Mouse (Mus musculus) heart, adult 11 months (tissue): ENCODE data around the gene Ptprd.

ENCODE experiments used
- DNase-seq: peaks from one replicate; pipeline ENCODE4 v3.0.0; 2022

Gene Ptprd

DNA sequence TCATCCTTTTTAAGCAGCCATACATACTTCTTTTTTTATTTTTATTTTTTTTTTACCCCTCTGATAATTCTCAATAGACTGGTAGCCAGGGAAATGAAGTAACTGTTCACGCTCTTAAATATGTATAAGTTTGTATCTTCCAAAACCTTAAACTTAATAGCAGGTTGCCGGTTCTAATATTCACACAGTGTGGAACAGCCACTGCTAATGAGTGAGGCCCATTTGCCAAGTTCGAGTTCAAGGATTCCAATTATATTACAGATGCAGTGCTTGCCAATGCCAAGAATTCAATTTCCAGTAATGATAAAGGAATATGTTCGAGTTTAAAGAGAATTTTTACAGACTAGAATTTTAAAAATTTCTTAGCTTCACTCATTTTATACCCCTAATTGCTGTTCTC lies 322.3 kb downstream of the Ptprd start:
- no peak for DNase-seq

DNA sequence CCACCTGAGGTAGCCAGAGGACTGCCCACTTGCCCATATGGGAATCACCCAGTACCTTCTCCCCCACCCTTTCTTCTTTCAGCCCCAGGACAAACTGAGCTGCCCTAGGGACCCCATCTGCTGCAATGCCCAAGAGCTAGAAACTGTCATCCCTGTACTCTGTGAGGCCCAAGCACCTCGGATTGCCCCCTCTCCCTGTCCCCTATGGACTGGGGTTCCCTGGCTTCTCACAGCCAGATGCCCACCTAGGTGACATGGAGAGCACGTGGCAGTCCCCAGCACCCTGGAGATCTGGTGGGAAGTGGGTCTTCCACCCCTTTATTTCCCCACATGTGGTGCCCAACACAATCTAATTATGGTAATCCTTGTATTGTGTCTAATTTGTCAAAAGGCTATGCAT lies 331.5 kb downstream of the Ptprd start:
- peak; percentile 64 for DNase-seq

DNA sequence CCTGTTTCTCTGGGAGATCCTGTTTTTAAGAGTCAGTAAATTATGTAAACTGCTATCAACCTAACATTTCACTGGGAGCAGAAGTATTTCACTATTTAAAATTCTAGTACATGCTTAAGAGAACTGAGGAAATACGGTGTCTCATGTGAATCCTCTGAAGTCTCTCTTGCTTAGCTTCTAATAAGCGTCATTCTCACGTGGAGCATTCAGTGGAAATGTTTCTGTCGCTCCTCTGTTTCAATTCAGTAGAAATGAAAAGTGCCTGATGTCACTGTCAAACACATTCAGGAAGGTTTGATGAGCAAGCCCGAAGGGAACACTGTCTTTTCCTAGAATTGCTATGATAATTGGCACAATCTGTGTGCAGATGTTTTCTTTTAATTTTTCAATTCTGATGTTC lies 350.5 kb downstream of the Ptprd start:
- DNase-seq, result no peak

DNA sequence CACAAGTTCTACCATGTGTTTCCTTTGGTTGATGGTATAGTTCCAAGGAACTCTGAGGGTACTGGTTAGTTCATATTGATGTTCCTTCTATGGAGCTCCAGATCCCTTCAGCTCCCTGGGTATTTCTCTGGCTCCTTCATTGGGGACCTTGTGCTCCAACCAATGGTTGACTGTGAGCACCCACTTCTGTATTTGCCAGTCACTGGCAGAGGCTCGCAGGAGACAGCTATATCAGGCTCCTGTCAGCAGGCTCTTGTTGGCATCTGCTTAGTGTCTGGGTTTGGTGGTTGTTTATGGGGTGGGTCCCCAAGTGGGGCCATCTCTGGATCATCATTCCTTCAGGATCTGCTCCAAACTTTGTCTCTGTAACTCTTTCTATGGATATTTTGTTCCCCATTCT lies 414.4 kb downstream of the Ptprd start:
- peak; percentile 94 for DNase-seq

DNA sequence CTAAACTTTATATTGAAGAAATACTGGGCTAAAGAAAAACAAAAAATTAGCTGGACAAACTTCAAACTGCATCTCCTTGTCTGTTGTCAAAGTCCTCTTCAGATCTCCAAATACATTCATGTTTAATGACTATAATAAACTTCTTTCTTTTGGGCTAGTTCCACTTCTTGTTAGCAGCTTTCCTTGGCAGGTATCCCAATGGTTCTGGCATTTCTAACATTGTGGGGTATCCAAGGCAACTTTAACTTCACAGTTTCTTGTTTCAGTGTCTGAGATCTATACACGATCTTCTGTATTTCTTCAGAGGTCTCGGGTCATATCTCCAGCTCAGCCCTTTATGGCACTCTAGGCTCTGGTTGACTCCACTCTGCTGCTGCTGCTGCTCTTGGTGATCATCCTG lies 434.5 kb downstream of the Ptprd start:
- DNase-seq, result peak; percentile 6

DNA sequence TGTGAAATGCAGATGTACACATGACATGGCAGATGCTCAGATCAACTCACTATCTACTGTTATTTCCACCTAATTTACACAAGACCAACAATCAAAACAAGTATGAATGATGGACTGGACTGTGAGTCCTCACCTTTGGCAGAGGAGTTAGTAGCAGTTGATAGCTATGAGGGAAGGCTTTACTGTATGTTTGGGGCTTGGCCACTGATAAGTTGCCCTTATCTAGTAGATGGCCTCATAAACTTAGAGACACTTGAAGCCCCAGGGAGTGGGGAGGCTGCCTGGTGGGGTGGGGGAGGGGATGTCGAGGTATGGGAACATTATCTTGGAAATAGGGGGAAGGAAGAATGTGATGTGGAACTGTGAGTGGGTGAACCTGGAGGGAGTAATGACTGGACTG lies 448.0 kb downstream of the Ptprd start:
- peak; percentile 53 for DNase-seq

DNA sequence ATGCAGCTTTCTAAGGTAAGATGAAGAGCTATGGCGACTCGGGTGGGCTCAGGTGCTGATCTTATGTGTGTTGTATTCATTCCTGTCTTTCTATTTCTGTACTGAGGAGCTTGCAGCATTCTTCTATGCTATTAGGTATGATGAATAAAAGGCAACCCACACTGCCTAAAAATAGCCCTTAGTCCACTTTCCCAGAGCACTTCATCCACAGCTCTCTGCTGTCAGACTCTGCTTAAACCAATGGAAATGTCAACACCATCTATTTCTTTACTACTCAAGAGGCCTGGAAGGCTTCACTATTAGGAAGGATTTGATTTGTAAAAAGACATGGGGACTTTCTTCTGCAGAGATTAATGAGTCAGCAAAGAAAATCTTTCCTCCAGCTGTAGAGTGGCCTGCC lies 468.4 kb downstream of the Ptprd start:
- peak; percentile 84 for DNase-seq

DNA sequence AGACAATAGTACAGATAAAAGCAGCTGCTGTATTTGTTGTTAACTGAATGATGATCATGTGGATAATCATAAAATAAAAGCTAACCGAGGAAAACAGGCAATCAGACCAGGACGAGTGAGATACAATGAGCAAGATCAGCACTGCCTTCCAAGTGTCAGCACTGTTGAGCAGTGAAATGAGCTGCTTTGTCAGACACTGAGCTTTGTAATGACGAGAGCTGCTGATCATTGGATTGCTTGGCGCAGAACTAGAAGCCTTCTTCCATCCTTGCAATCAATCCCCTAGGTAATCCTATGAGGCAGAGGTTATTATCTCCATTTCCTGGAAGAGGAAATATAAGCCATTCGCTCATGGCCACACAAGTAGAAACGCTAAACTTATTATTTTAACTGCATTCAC lies 489.9 kb downstream of the Ptprd start:
- no peak for DNase-seq

DNA sequence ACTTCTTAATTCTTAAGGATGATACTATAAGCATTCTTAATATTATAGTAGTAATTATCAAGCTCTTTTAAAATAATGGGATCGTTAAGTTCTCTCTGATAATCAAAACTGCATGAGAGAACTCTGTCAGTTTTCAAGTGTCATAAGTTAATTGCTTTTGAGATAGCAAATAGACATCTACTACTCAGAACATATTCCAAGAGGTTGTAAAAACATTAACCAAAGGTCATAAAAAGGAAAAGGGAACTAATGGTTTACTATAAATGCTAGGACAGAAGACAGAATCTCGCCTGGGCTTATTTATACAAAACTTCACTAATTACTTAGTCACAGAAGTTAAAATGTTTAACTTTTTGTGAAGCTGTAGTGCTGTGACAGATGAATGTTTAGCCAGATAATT lies 494.0 kb downstream of the Ptprd start:
- DNase-seq, result no peak

DNA sequence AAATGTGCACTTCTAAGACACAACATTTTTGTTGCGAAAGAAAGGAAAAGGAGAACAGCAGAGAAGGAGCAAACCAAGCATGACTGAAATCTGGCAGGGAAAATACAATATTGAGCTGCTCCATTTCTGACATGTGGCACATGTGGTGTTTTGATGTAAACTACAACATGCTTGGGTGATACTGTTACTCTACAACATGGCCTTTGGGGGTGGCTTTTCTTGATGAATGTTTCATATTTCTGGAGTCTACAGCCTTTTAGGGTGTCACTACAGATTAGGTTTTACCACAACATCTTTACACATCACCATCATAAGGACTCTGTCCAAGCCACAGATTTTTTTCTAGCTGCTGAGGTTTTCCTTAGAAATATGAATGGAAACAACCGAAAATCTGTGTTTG lies 501.5 kb downstream of the Ptprd start:
- no peak for DNase-seq

DNA sequence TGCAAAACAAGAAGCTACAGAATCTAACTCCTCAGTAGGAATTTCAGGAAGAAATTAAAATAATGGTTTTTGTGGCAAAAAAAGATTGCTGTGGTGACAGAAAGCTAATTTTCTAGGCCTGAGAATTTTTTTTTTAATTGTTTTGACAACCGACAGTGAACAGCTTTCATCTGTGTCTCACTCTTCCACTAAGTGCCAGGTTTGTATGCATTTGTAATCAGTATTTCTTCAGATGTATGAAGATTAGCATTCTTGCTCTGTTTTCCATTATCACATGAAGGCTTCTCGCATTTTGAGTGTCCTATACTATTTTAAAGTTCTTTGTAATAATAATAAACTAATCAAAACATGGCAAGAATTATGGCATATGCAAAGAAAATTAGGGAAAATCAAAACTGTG lies 513.5 kb downstream of the Ptprd start:
- DNase-seq, result no peak

DNA sequence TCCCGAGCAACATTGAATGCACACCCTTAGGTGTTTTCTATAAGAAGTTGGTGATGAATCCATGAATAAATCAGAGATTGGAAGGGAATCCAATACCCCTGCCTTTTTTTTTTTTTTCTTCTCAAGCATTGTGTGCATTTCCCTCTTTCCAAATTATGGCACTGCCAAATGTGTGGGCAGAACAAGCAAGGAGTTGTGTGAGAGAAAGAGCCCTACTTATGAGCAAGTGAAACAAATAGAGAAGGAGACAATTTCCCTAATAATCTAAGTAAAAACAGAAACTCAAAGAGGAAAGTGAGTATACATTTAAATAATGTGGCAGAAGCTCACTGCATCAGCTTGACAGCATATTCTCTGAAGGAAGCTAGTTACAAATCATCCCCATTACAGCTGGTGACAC lies 536.0 kb downstream of the Ptprd start:
- no peak for DNase-seq

DNA sequence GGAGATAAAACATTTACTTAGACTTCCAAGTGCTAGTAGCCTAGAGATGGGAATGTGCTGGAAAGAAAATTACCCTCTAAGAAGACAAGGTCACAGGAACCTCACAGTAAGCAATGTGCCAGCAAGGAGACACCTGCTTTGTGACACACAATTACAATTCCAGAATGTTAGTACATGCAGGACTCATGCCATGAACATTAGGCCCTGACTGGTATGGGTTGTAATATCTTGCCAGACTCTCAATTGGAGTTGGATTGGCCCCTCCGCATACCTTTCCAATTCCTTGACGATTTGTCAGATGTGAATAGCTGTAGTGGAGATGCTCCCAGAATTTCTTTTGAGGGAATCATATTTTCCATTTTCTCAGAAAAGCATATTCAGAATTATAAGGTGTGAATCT lies 547.0 kb downstream of the Ptprd start:
- DNase-seq, result no peak

DNA sequence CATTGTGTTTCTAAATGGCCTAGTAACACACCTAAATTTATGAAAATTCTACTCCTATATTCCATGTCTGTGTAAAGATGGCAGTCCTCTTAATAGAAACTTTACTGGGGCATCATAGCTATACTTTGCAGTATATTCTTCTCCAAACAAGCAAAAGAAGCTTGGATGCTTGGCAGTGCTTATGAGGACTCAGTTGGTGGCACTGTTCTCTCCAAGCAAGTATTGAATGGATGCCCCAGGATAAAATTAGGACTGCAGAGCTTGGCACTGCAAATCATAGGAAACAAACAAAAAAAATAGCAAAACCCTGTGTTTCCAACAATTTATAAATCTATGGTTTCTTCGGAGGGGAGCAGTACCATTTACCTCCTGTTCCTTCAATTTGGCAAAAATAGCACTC lies 549.5 kb downstream of the Ptprd start:
- no peak for DNase-seq

DNA sequence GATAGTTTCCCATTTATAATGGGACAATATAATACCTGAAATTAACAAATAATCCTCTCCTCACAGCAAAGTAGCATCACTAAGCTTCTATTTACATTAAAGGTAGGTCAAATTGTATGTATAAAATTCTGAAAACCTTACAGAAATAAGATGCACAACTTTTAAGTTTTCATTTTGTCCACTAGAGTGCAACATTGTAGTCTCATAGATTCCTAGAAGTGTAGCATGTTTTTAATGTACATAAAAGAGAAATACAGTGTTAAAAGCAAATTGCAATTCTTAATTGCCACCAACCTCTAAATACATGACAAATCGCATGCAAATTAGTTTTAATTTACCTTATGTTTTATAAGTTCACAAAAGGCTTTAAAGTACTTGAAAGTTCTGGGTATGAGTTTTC lies 556.1 kb downstream of the Ptprd start:
- DNase-seq, result no peak

DNA sequence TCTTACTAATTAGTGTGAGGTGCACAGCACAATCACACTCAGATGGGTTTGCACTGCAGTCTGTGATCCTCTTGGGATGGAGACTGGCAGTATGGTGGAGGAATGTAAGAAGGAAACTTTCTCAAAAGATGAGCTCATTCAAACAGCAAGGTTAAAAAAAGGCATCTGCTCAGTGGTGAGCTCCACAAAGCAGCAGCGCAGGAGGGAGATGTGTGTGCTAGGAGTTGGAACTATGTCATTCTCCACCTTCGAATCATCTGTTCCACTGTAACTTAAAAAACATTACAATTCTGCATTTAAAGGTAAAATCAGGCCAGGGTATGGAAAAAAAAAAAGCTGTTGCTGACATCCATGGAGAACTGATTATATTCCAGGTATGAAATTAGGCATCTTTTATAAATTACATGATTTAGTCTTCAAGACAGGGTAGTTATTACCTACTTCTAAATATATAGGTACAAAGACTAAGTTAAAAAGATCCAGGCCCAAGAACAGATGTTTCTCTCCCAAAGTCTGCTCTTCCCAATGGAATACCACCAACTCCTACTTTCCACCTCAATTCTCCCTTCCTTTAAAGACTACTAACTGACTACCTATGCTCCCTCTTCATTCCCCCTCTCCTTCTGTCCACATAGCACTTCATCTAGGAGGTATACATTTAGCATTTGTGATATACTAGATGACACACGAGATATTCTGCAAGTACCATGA lies 562.0 kb downstream of the Ptprd start:
- DNase-seq, result no peak

DNA sequence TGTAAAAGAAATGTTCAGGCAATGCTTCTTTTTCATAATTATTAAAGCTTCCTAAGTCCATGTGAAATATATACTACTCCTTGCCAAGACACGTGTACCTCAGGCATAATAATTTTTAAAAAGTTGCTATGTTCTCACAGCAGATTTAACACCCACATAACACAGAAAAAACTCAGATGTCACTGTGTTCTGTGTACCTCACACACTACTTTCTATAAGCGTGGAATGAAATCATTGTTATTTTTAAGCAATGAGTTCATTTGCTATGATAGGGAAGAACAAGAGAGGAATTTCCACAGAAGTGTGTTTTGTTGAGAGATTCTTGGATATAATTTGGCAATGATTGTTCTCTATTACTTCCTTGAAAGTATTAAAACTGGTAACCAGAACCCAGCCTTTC lies 562.9 kb downstream of the Ptprd start:
- DNase-seq, result no peak

DNA sequence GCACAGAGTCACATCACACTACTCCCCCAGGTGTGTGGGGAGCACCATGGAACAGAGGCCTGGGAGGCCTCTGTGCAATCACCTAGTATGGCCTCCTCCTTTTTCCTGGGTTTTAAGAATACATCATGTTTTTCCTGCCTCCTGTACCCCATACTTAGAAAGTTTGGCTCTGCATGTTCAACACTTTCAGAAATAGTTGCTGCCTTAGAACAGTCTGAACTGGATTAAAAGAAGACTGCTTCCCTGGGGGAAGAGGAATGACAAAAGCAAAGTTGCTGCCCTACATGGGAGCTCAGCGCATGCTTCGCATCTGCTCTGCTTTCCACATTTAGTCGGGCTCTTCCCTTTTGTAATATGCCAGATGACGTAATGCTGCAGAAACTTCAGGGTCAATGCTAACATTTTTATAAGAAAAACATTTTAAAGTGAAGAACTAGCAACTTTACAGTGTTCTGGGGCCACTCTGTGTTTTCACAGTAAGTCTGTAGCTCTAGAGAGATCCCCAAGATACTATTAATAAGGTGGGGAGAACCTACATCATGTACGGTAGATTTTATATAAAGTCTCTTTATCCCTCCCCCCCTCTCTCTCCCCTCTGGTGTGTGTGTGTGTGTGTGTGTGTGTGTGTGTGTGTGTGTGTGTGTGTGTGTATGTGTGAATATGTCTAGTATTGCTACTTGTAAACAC lies 564.2 kb downstream of the Ptprd start:
- DNase-seq, result no peak

DNA sequence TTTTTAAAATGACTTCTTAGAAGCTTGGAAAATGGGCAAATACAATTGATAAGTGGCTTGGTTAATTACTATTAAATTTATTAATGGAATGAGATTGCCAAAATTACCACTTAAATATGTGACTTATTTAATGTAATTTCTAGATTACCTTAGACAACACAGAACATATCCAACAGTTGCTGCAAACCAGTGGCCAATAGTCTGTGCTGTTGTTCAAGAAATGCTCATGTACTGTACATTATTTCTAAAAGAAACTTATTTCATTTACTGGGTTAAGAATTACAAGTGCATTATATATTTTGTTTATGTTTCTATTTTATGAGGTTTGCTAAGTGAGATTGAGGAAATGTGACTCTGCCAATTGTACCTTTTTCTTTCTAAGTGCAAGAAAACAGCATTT lies 567.3 kb downstream of the Ptprd start:
- DNase-seq, result no peak

DNA sequence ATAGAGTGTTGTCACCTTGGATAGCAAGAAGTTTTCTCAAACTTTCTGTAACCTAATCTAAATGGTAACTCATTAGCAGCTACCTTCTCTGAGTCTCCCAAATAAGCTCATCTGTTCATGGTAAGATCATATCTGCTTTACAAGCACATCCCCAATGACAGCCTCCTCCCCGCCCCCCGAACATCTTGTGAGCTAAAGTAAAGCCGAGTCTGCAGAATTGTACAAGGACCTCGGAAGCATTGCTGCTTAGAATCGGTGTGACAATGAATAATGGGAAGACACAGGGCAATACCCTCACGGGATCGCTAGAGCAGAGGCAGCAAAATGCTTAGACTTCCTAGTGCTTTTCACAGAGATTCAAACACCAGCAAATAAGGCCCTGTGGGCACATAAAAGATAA lies 571.7 kb downstream of the Ptprd start:
- DNase-seq, result no peak

DNA sequence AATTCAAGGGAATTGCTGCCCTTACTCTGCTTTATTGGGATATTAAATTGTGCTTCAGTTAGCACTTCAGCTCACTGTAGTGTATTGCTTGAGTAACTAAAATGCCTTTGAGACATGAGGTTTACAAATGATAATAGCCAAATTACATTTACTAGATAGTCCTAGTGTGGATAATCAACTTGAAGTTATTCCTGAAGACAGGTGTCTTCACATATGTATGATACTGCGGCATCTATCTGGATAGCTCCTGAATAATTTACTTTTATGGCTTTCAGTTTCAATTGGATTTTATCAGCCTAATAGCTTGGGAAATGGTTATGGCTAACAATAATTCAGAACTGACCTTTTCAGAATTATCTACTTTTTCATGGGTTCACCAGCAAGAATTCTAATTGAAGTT lies 598.6 kb downstream of the Ptprd start:
- DNase-seq, result no peak

DNA sequence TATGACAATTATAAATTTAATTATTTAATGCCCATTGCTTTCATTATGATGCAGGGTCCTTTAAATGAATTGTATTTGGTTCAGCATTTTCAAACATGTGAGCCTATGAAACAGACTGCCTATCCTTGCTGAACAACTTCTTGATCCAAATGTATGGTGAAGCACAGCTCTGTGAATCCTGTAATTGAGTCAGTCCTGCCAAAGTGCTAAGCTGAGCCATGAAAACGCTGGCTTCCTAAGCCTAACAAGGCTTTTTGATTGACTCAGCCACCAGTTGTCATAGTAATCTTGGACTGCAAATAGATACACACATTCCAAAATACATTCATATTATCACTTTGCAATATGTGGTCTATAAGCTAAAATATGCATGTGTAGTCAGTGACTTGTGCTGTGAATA lies 625.1 kb downstream of the Ptprd start:
- DNase-seq, result no peak

DNA sequence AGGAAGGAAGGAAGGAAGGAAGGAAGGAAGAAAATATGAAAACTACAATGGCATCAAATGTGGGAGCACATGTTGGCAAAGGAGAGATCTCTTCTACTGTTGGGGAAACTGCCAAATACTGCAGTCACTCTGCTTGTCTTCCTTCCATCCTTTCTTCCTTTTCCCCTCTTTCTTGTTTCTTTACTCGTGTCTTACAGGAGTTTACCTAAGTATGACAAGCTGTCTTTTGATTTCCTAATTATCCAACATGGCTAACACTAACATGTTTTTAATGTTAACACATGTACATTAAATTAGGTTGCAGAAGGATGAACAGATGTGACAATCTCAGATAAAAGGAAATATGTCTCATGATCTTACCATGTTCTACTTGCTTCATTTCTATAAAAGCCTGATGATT lies 625.5 kb downstream of the Ptprd start:
- DNase-seq, result no peak

DNA sequence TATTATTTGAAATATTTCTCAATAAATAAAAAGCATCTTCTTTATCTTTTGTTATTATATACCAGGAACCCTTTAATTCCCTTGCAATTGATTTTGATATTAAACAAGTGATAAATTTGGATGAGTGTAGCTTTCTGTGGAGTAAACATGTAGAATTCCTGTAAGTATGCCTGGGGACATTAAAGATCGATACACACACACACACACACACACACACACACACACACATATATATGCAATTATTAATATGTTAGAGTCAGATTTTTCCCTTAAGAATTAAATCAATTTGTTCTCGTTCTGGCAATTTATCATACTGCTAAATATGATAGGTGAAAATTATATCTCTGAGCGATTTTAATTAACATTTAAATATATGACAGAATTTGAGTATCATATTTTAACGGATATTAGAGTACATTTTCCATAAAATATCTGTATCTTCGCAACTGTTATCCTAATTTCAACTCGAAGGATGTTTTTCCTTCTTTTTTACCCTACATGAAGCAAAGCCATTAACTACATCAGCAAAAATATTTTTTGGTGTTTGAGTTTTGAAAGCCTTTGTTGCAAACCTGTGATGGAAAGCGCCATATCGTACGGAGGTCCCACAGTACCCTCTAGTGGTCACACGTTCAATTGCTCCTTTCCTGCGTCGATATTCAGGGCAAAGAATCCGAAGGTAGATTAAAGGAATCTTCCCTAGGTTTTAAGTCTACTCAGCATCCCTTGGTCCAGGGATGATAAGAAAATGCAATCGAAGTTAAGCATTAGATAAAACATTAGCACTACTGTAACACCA lies 653.2 kb downstream of the Ptprd start:
- no peak for DNase-seq
